ENCODE assay signal across 10 mouse cellular contexts in genomic region chr2:110950432-110950803, GRCm38 (mm10). TPM values are rescaled to one million over a fixed set of nuclear protein-coding genes. Genes with fewer than 3 reads are reported as not detected.
DNase-seq lines count a peak whose midpoint lies in the region; ATAC-seq and TF ChIP-seq lines count a peak whose summit lies in the region.
"Had no signal": no experiment of that assay in that cellular context is flagged by ENCODE, and none has a peak within 500 bp of the region (broad histone marks: within the 10 kb centered on the region; RNA-seq: fewer than 3 reads in every experiment).

No protein-coding gene starts in this region.

- H3K4me3 ChIP-seq in heart, embryonic 13.5 days, result peak overlapping the region; percentile 39; the same call in 1 of the 2 replicates
- H3K4me3 ChIP-seq in cortical plate, adult 2 months (ENCODE audit: insufficient read depth, low read length), result peak overlapping the region; percentile 92
- H3K4me3 ChIP-seq in hindbrain, embryonic 12.5 days, result peak overlapping the region; percentile 29
- H3K4me3 ChIP-seq in midbrain, embryonic 13.5 days (replicated peaks), result peak overlapping the region; percentile 46

- H3K9me3 ChIP-seq in heart, embryonic 13.5 days, result no peaks in the 10 kb centered on the region
- H3K9me3 ChIP-seq in hindbrain, embryonic 12.5 days (replicated peaks), result no peaks in the 10 kb centered on the region
- H3K9me3 ChIP-seq in midbrain, embryonic 13.5 days, result no peaks in the 10 kb centered on the region
- H3K9me3 ChIP-seq: megakaryocyte, embryonic 14.5 days had no signal

- TF ChIP-seq POLR2A in cortical plate, adult 2 months (IDR thresholded peaks at IDR 0.05; ENCODE audit: extremely low read depth, insufficient read depth, low read length), result no peak

- WGBS in heart, embryonic 13.5 days, result 51% methylated on average over 3 of the region's 3 CpGs
- WGBS in hindbrain, embryonic 12.5 days, result 64% methylated on average over 3 of the region's 3 CpGs
- 52% methylated on average over 3 of the region's 3 CpGs for WGBS in midbrain, embryonic 13.5 days

- H3K4me2 ChIP-seq in heart, embryonic 13.5 days, result peak overlapping the region; percentile 71
- H3K4me2 ChIP-seq in hindbrain, embryonic 12.5 days (replicated peaks), result peak overlapping the region; percentile 65
- H3K4me2 ChIP-seq in midbrain, embryonic 13.5 days (replicated peaks), result peak overlapping the region; percentile 73

- H3K36me3 ChIP-seq in heart, embryonic 13.5 days, result no peaks in the 10 kb centered on the region
- no peaks in the 10 kb centered on the region for H3K36me3 ChIP-seq in hindbrain, embryonic 12.5 days
- no peaks in the 10 kb centered on the region for H3K36me3 ChIP-seq in midbrain, embryonic 13.5 days

- no peaks in the 10 kb centered on the region for H3K27me3 ChIP-seq in heart, embryonic 13.5 days (replicated peaks)
- H3K27me3 ChIP-seq in hindbrain, embryonic 12.5 days, result no peaks in the 10 kb centered on the region
- H3K27me3 ChIP-seq in midbrain, embryonic 13.5 days, result no peaks in the 10 kb centered on the region
- H3K27me3 ChIP-seq: megakaryocyte, embryonic 14.5 days had no signal

- H3K9ac ChIP-seq in heart, embryonic 13.5 days, result no peak overlapping the region
- H3K9ac ChIP-seq in hindbrain, embryonic 12.5 days, result no peak overlapping the region
- peak overlapping the region; percentile 57; the same call in 1 of the 2 replicates for H3K9ac ChIP-seq in midbrain, embryonic 13.5 days (replicated peaks)

- TF ChIP-seq CTCF in cortical plate, adult 2 months (IDR thresholded peaks at IDR 0.05; ENCODE audit: extremely low read depth, insufficient read depth, low read length), result no peak

- peaks cover 10% of the 10 kb centered on the region for H3K4me1 ChIP-seq in heart, embryonic 13.5 days
- no peaks in the 10 kb centered on the region for H3K4me1 ChIP-seq in cortical plate, adult 2 months (ENCODE audit: control insufficient read depth, insufficient read depth, low read length)
- H3K4me1 ChIP-seq in hindbrain, embryonic 12.5 days, result peaks cover 9% of the 10 kb centered on the region; the same call in 1 of the 2 replicates
- H3K4me1 ChIP-seq in midbrain, embryonic 13.5 days (replicated peaks), result peaks cover 10% of the 10 kb centered on the region

- ATAC-seq in heart, embryonic 13.5 days (ENCODE audit: extremely low read depth, insufficient number of reproducible peaks, low FRiP score, low TSS enrichment), result no peak
- peak; percentile 14; the same call in 1 of the 2 replicates for ATAC-seq in hindbrain, embryonic 12.5 days (ENCODE audit: low FRiP score)
- ATAC-seq in midbrain, embryonic 13.5 days, result peak; percentile 38; the same call in 1 of the 2 replicates

- no peak overlapping the region for H3K27ac ChIP-seq in heart, embryonic 13.5 days (replicated peaks)
- no peak overlapping the region for H3K27ac ChIP-seq in cortical plate, adult 2 months (ENCODE audit: insufficient read depth, low read length)
- no peak overlapping the region for H3K27ac ChIP-seq in hindbrain, embryonic 12.5 days
- H3K27ac ChIP-seq in midbrain, embryonic 13.5 days, result no peak overlapping the region

- intact Hi-C loops in left cerebral cortex, postnatal 25 days (cut with DNase I), result loop anchor here (5.0 kb wide), 1 partner anchor 53 kb away; no protein-coding TSS in a partner anchor

- DNase-seq in heart, adult 8-10 months (ENCODE audit: low spot score), result no peak
- DNase-seq in left cerebral cortex, postnatal 25 days (ENCODE audit: low spot score in 2 of 2), result no peak
- no peak for DNase-seq in right cerebral cortex, postnatal 36 days (ENCODE audit: low spot score in 2 of 2)
- no peak for DNase-seq in layer of hippocampus, adult 18-20 months (ENCODE audit: low spot score in 2 of 2)

RNA-seq across cellular contexts. Expression of gene Ano3, which starts 0.3 kb away (rescaled TPM):
- 0.20 and 0.23 TPM in 2 replicates for polyA plus RNA-seq in heart, embryonic 13.5 days (2015; fragmentation: Nextera tagmentation; extraction: Ambion mirVana)
- under 1 TPM; 0.13 to 0.47 (median 0.14) TPM for total RNA-seq in heart, adult 8-10 months (2022)
- polyA plus RNA-seq in cortical plate, adult 2 months (2012; rRNA removed), result 38.4 and 42.7 TPM in 2 replicates
- 0.84 and 1.1 TPM in 2 replicates for polyA plus RNA-seq in hindbrain, embryonic 12.5 days (2016; fragmentation: Nextera tagmentation; extraction: Ambion mirVana)
- polyA plus RNA-seq in midbrain, embryonic 13.5 days (2015; fragmentation: Nextera tagmentation; extraction: Ambion mirVana), result 0.89 and 1.2 TPM in 2 replicates
- 10 to 100 TPM; 61.3 to 78.5 TPM for total RNA-seq in left cerebral cortex, postnatal 25 days (2021)
- 10 to 100 TPM; 73.2 to 76.1 TPM for total RNA-seq in layer of hippocampus, adult 18-20 months (2021)
- polyA plus RNA-seq: small intestine, adult 2 months had no signal

Comparison
In these comparisons a context has a peak if more than half of its experiments do, and no peak if none do; other contexts are left out.
1. H3K4me3 ChIP-seq: peak in every context shown above with its lines; median percentile 92 in cortical plate, adult 2 months; 46 in midbrain, embryonic 13.5 days; 39 in heart, embryonic 13.5 days; 29 in hindbrain, embryonic 12.5 days.
2. RNA of gene Ano3, which starts 0.3 kb away (polyA plus RNA-seq): 38.4 to 42.7 TPM in cortical plate, adult 2 months; 0.89 to 1.2 TPM in midbrain, embryonic 13.5 days, 0.84 to 1.1 TPM in hindbrain, embryonic 12.5 days and 0.20 to 0.23 TPM in heart, embryonic 13.5 days; every median in the first group is over 10 times any median in the second.
3. Peak in every context shown above with its lines, with median percentiles within 50 percentile points of each other: H3K4me2 ChIP-seq.